Mouse (Mus musculus) kidney, adult 2 months (tissue): ENCODE data around the gene Cenpn. TPM values are rescaled to one million over a fixed set of nuclear protein-coding genes. Genes with fewer than 3 reads are reported as not detected.
A peak's percentile ranks its signal among the peaks of the same experiment; 100 is the strongest.

Experiments
- DNase-seq: peaks from one replicate; pipeline ENCODE4 v3.0.0; 2021
- H3K27ac ChIP-seq: fragments of 200-500 bp; 2 replicates; pipeline ENCODE4 v1.5.1; 2012; ENCODE audit warnings: low read depth, low read length, control low read depth, inconsistent platforms; ENCODE audit not compliant: insufficient read depth
- H3K27me3 ChIP-seq: fragments of 200-500 bp; replicated peaks from 2 replicates; pipeline ENCODE4 v1.6.1; 2012; ENCODE audit warnings: mild to moderate bottlenecking, moderate library complexity, low read length, inconsistent platforms; ENCODE audit not compliant: control insufficient read depth, insufficient read depth
- H3K36me3 ChIP-seq: fragments of 200-500 bp; 2 replicates; pipeline ENCODE4 v1.6.1; 2012; ENCODE audit warnings: mild to moderate bottlenecking, moderate library complexity, low read length, inconsistent platforms; ENCODE audit not compliant: control insufficient read depth, insufficient read depth
- H3K4me1 ChIP-seq: fragments of 200-500 bp; 2 replicates; pipeline ENCODE4 v1.6.1; 2011; ENCODE audit warnings: low read length; ENCODE audit not compliant: control insufficient read depth, insufficient read depth
- H3K4me3 ChIP-seq: fragments of 200-500 bp; 2 replicates; pipeline ENCODE4 v1.5.1; 2011; ENCODE audit warnings: mild to moderate bottlenecking, low read depth, low read length, control low read depth; ENCODE audit not compliant: insufficient read depth
- CTCF ChIP-seq: fragments of 200-500 bp; conservative IDR thresholded peaks from 2 replicates; pipeline ENCODE4 v1.5.1; 2011; ENCODE audit warnings: low read depth, mild to moderate bottlenecking, control low read depth, low read length, moderate library complexity, mixed read lengths; ENCODE audit not compliant: insufficient read depth, insufficient read length
- POLR2A ChIP-seq: fragments of 200-500 bp; IDR thresholded peaks from one replicate; pipeline ENCODE4 v1.6.1; 2011; ENCODE audit warnings: low read depth, low read length, control low read depth
- WGBS: fragments of 180-500 bp; shearing (Covaris S2); methylation state at CpG from one replicate; pipeline ENCODE4 v1.1.7; 2018; 5-methylcytosine and 5-hydroxymethylcytosine counted together
- polyA plus RNA-seq: library from polyadenylated mRNA; depleted of rRNA; stranded (reverse); fragments of >200 nt; gene quantifications from 2 replicates; pipeline ENCODE4 v1.2.3, GENCODE M21; 2012; rRNA removed

The Cenpn gene
- polyA plus RNA-seq, 1 experiment, result 0.89 TPM

DNA sequence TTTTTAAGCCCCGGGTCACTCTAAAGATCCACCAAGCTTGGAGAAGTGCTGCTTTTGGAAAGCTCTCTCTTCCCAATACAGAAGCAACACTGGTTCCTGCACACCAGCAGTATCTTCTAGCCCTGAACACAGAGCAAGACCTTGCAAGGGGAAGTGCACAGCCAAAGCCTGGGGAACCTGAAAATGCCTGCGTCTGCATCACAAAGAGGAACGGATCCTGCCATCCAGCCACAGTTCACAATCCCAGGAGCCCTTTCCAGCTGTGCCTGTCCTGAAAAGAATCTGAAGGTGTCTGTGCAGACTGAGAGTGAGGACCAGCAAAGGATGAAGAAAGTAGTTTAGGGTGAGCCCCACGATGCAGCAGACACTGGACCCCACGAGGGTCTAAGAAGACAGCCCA lies 53.5 kb downstream of the Cenpn start:
- DNase-seq, result no peak
- no peak for TF ChIP-seq CTCF
- no peak for TF ChIP-seq POLR2A
- no peaks in the 10 kb centered on the region for H3K27me3 ChIP-seq
- H3K4me1 ChIP-seq, result peaks cover 18% of the 10 kb centered on the region; the same call in 1 of the 2 replicates
- no peak overlapping the region for H3K4me3 ChIP-seq
- WGBS, result 34% methylated on average over 5 of the region's 5 CpGs
- H3K27ac ChIP-seq, result no peak overlapping the region
- no peaks in the 10 kb centered on the region for H3K36me3 ChIP-seq

- TF ChIP-seq POLR2A (no peak), CTCF (no peak)
- DNase-seq, result peak; percentile 75
- Histone ChIP-seq H3K36me3 (no peaks in the 10 kb centered on the region), H3K4me1 (peaks cover 18% of the 10 kb centered on the region; the same call in 1 of the 2 replicates), H3K27ac (no peak overlapping the region), H3K4me3 (no peak overlapping the region), H3K27me3 (no peaks in the 10 kb centered on the region)
- 30% methylated on average over 5 of the region's 5 CpGs for WGBS
Measured at GRCm38 (mm10) chr8:116975606-116976005, 54.1 kb downstream of the Cenpn start.

DNA sequence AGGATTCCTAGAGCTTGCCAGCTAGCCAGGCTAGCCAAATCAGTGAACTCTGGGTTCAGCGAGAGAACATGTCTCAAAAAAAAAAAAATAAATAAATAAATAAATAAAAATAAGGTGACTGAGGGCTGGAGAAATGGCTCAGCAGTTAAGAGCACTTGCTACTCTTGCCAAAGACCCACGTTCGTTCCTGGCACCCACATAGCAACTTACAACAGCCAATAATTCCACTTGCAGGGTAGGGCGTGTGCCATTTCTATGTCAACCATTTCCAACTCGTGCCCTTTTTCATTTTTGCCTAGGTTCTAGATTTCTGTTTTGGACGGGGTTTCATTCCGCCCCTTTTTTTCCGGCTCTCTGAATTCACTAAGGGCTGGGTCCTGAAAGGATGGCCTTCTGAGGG lies 56.5 kb downstream of the Cenpn start:
- DNase-seq, result peak; percentile 7
- H3K4me1 ChIP-seq, result peaks cover 18% of the 10 kb centered on the region; the same call in 1 of the 2 replicates
- H3K27ac ChIP-seq, result no peak overlapping the region
- peak overlapping the region; percentile 89 for H3K4me3 ChIP-seq
- TF ChIP-seq POLR2A, result no peak
- TF ChIP-seq CTCF, result no peak
- WGBS, result 23% methylated on average over 8 of the region's 8 CpGs
- no peaks in the 10 kb centered on the region for H3K27me3 ChIP-seq
- H3K36me3 ChIP-seq, result no peaks in the 10 kb centered on the region

- Histone ChIP-seq H3K4me1 (peaks cover 18% of the 10 kb centered on the region; the same call in 1 of the 2 replicates), H3K4me3 (peak within 1 kb of the TSS; percentile 89), H3K36me3 (no peaks in the 10 kb centered on the region), H3K27me3 (no peaks in the 10 kb centered on the region), H3K27ac (peak within 1 kb of the TSS; percentile 54; the same call in 1 of the 2 replicates)
- TF ChIP-seq POLR2A (no peak), CTCF (peak; percentile 47)
- WGBS, result under 1% methylated on average over 46 of the region's 46 CpGs
- DNase-seq, result peak; percentile 99
Measured at GRCm38 (mm10) chr8:116978631-116979256, 57.2 kb downstream of the Cenpn start, which contains the start of gene 1700030J22Rik. Gene 1700030J22Rik, minus strand, starts transcription at chr8:116978959.

- Histone ChIP-seq H3K27me3 (no peaks in the 10 kb centered on the region), H3K27ac (no peak overlapping the region), H3K4me3 (no peak overlapping the region), H3K4me1 (peaks cover 14% of the 10 kb centered on the region; the same call in 1 of the 2 replicates), H3K36me3 (no peaks in the 10 kb centered on the region)
- DNase-seq, result peak; percentile 77
- WGBS, result 7% methylated on average over 4 of the region's 4 CpGs
- TF ChIP-seq POLR2A (no peak), CTCF (peak; percentile 49)
Measured at GRCm38 (mm10) chr8:116980117-116980516, 58.6 kb downstream of the Cenpn start.

GRCm38 (mm10) chr8:116989842-116990241 lies 68.3 kb downstream of the Cenpn start:
- WGBS, result 95% methylated on average over 3 of the region's 3 CpGs
- TF ChIP-seq CTCF (0 out of 2 replicates have a peak, but pooled peaks have one; percentile 5), POLR2A (no peak)
- no peak for DNase-seq
- peaks cover 12% of the 10 kb centered on the region; the same call in 1 of the 2 replicates for H3K4me1 ChIP-seq
- H3K4me3 ChIP-seq, result no peak overlapping the region
- no peaks in the 10 kb centered on the region for H3K27me3 ChIP-seq
- no peaks in the 10 kb centered on the region for H3K36me3 ChIP-seq
- H3K27ac ChIP-seq, result no peak overlapping the region

Other genes starting within 250 kb of the Cenpn start
- gene Cdyl2, start 188.7 kb upstream of the Cenpn start, polyA plus RNA-seq, result 2.0 and 2.4 TPM in 2 replicates
- 13.0 and 17.7 TPM in 2 replicates for gene Cmc2, start 275 bp upstream of the Cenpn start, polyA plus RNA-seq
- gene Atmin, start 21.7 kb downstream of the Cenpn start, polyA plus RNA-seq, result 15.9 and 17.1 TPM in 2 replicates
- gene 1700030J22Rik, start 57.2 kb downstream of the Cenpn start, polyA plus RNA-seq, result 1.4 TPM in 2 replicates
- 96.5 and 113 TPM in 2 replicates for gene Gcsh, start 71.8 kb downstream of the Cenpn start, polyA plus RNA-seq
- gene Pkd1l2, start 160.7 kb downstream of the Cenpn start, polyA plus RNA-seq, result 0.04 and 0.08 TPM in 2 replicates
- gene Bco1, start 174.1 kb downstream of the Cenpn start, polyA plus RNA-seq, result 2.6 and 3.0 TPM in 2 replicates
- gene Gan, start 236.4 kb downstream of the Cenpn start, polyA plus RNA-seq, result 3.1 and 3.4 TPM in 2 replicates